Mouse (Mus musculus) G1E (cell line): ENCODE results near the gene Btg4. TPM values are rescaled to one million over a fixed set of nuclear protein-coding genes. Genes with fewer than 3 reads are reported as not detected.
A peak's percentile ranks its signal among the peaks of the same experiment; 100 is the strongest.

Source experiments
- ATAC-seq: 2 replicates; pipeline ENCODE4 v1.8.0; 2016; ENCODE audit warnings: mild to moderate bottlenecking; ENCODE audit not compliant: insufficient number of reproducible peaks, poor library complexity, low FRiP score, severe bottlenecking; ENCODE audit errors: extremely low read depth
- DNase-seq: peaks from one replicate; pipeline ENCODE4 v3.0.0; 2012; ENCODE audit warnings: low spot score
- H3K27me3 ChIP-seq: 2 replicates; pipeline ENCODE4 v1.6.1; 2012; ENCODE audit warnings: mild to moderate bottlenecking, low read length, inconsistent platforms; ENCODE audit not compliant: insufficient read depth
- H3K36me3 ChIP-seq: replicated peaks from 2 replicates; pipeline ENCODE3; 2012; ENCODE audit warnings: mild to moderate bottlenecking, inconsistent platforms
- H3K4me1 ChIP-seq: 2 replicates; pipeline ENCODE4 v1.6.1; 2012; ENCODE audit warnings: low read depth, low read length, inconsistent platforms, mixed read lengths; ENCODE audit not compliant: insufficient read depth
- H3K4me3 ChIP-seq: 2 replicates; pipeline ENCODE4 v1.5.1; 2012; ENCODE audit warnings: low read depth, mild to moderate bottlenecking, inconsistent platforms, low read length, moderate library complexity, mixed read lengths
- H3K9me3 ChIP-seq: replicated peaks from 2 replicates; pipeline ENCODE4 v1.6.1; 2012; ENCODE audit warnings: inconsistent platforms
- CTCF ChIP-seq: IDR thresholded peaks from 2 replicates; pipeline ENCODE4 v1.5.1; 2012; ENCODE audit warnings: low read depth, low read length, inconsistent platforms, mixed read lengths
- GATA1 ChIP-seq: IDR thresholded peaks from 2 replicates; pipeline ENCODE4 v1.6.1; 2012; ENCODE audit warnings: borderline replicate concordance, low read length, inconsistent platforms, mixed read lengths
- GATA2 ChIP-seq: IDR thresholded peaks from 2 replicates; pipeline ENCODE4 v1.6.1; 2012; ENCODE audit warnings: low read depth, low read length, inconsistent platforms, borderline replicate concordance
- POLR2AphosphoS5 ChIP-seq: IDR thresholded peaks from 2 replicates; pipeline ENCODE4 v1.6.1; 2012; ENCODE audit warnings: low read depth, low read length, inconsistent platforms; ENCODE audit not compliant: insufficient replicate concordance
- TAL1 ChIP-seq: conservative IDR thresholded peaks from 2 replicates; pipeline ENCODE4 v1.6.1; 2012; ENCODE audit warnings: low read depth, low read length, inconsistent platforms, mixed read lengths
- polyA plus RNA-seq: library from polyadenylated mRNA; stranded (reverse); fragments of >175 nt; gene quantifications from 2 replicates; pipeline ENCODE4 v1.2.3, GENCODE M21; 2012
- total RNA-seq, 2 experiments: library from RNA; stranded (forward) in 1 of 2; stranded (reverse) in 1 of 2; fragments of 200-1000 nt in 1 of 2; fragments of >200 nt in 1 of 2; fragmentation: Nextera tagmentation in 1 of 2; gene quantifications; 2 replicates each; pipeline ENCODE4 v1.2.3; 2014 to 2017

Gene Btg4
- total and polyA plus RNA-seq, 3 experiments = not detected

DNA sequence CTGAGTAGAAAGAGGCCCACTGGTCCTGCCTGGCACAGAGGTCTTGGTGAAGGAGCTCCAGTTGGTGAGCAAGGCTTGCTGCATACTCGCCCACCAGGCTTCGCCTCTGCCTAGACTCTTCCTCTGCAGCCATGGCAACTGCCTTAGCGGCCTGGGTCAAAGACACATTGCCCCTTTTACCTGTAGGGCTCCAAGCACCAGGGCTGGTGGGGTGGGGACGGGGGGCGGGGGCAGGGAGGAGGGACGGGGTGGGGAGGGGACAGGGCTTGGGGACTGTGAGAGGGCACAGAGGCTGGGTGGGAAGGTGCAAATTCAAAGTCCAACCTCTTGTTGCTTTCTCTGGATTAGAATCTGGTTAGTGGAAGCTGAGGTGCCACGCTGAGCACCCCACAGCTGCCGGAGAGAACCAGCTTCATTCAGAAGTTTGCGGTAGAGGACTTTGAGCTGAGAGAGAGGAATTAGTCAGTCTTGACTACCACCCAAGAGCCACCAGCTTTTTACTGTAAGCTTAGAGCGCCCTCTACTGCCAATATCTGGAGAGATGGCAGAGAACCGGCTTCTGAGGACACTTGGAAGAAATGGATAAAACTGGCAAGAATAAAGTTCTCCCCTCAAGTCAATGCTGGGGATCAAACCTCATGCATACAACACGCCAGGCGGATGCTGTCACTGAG is 91.5 kb downstream of the Btg4 start:
- TF ChIP-seq GATA2 = no peak
- ATAC-seq = no peak
- H3K27me3 ChIP-seq = peaks cover 54% of the 10 kb centered on the region
- H3K9me3 ChIP-seq = no peaks in the 10 kb centered on the region
- H3K4me1 ChIP-seq = peaks cover 12% of the 10 kb centered on the region; the same call in 1 of the 2 replicates
- no peaks in the 10 kb centered on the region for H3K36me3 ChIP-seq
- H3K4me3 ChIP-seq = no peak overlapping the region
- peak; percentile 30 for DNase-seq

DNA sequence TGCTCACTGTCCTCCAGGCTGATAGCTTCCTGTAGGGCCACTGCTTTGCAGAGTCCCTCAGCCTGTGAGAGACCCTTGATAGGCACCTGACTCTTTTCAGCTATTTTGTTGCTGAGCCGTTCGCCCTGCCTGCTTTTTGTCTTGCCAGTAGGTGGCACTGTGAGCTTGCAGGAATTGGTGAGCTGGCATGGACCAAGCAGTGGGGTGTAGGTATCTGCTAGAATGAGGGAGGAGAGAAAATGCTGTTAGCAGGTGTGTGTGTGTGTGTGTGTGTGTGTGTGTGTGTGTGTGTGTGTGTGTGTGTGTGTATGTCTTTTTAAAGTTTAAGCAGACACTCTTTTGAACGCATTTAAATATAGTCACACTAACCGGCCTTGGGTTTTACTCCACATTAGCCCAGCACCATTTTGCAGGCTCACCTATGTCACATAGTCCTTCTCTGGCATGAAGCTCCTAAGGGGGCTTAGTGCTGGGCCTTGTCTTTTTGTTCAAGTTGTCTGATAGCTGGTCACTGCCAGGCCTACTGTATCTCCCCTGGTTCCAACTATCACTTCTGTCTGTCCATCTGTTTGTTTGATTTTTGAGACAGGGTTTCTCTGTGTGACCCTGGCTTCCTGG is 101.2 kb downstream of the Btg4 start:
- Histone ChIP-seq H3K4me1 (peaks cover 9% of the 10 kb centered on the region), H3K36me3 (no peaks in the 10 kb centered on the region), H3K27me3 (peaks cover 34% of the 10 kb centered on the region), H3K9me3 (no peaks in the 10 kb centered on the region), H3K4me3 (no peak overlapping the region)
- peak; percentile 69 for DNase-seq
- TF ChIP-seq CTCF (peak; percentile 52), TAL1 (no peak)
- no peak for ATAC-seq

GRCm38 (mm10) chr9:51163989-51164388 is 103.3 kb downstream of the Btg4 start:
- DNase-seq = no peak
- no peak overlapping the region for H3K4me3 ChIP-seq
- H3K27me3 ChIP-seq = peaks cover 28% of the 10 kb centered on the region
- peaks cover 9% of the 10 kb centered on the region for H3K4me1 ChIP-seq
- no peaks in the 10 kb centered on the region for H3K9me3 ChIP-seq
- no peak for ATAC-seq
- no peak for TF ChIP-seq TAL1
- no peak for TF ChIP-seq POLR2AphosphoS5
- no peak for TF ChIP-seq CTCF
- TF ChIP-seq GATA1 = no peak
- no peak for TF ChIP-seq GATA2
- H3K36me3 ChIP-seq = no peaks in the 10 kb centered on the region

- Histone ChIP-seq H3K4me1 (peaks cover 9% of the 10 kb centered on the region), H3K4me3 (no peak within 1 kb of the TSS), H3K27me3 (peaks cover 18% of the 10 kb centered on the region), H3K36me3 (no peaks in the 10 kb centered on the region), H3K9me3 (no peaks in the 10 kb centered on the region)
- DNase-seq (no peak), ATAC-seq (no peak)
- TF ChIP-seq CTCF (no peak), TAL1 (no peak), GATA1 (no peak), POLR2AphosphoS5 (no peak), GATA2 (no peak)
Measured at GRCm38 (mm10) chr9:51165312-51166180, 104.8 kb downstream of the Btg4 start, which contains the start of gene Gm32742. Gm32742 (minus strand) TSS chr9:51165517.

- Histone ChIP-seq H3K36me3 (no peaks in the 10 kb centered on the region), H3K4me1 (peaks cover 9% of the 10 kb centered on the region), H3K27me3 (peaks cover 12% of the 10 kb centered on the region; the same call in 1 of the 2 replicates), H3K9me3 (no peaks in the 10 kb centered on the region), H3K4me3 (no peak overlapping the region; the same call in 1 of the 2 replicates)
- no peak for TF ChIP-seq GATA2
- DNase-seq (no peak), ATAC-seq (no peak)
Measured at GRCm38 (mm10) chr9:51167954-51168353, 107.3 kb downstream of the Btg4 start.

DNA sequence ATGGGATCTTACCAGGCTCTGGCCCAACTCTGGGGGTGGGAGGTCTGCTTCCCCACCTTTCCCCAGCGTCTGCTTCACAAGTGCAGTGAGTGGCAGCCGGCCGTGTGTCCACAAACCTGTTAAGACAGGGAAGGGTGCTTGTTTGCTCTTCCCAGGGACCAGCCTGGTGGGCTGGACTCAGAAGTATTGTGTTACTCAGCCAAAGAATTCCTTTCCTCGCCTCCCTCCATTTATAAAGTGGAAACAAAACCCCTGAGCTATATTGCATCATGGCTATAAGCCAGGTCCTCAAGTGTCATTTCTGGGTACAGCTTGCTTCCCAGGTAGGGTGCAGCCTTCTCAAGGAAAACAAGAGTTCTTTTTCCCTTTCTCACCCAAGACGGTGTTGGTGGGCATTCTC is 108.0 kb downstream of the Btg4 start:
- Histone ChIP-seq H3K9me3 (no peaks in the 10 kb centered on the region), H3K27me3 (peaks cover 12% of the 10 kb centered on the region; the same call in 1 of the 2 replicates), H3K4me1 (peaks cover 9% of the 10 kb centered on the region), H3K4me3 (no peak overlapping the region), H3K36me3 (no peaks in the 10 kb centered on the region)
- TF ChIP-seq GATA2 (no peak), GATA1 (no peak), CTCF (no peak), TAL1 (no peak), POLR2AphosphoS5 (no peak)
- ATAC-seq = no peak
- no peak for DNase-seq
